Mouse (Mus musculus): ENCODE data around the gene Map3k7cl. TPM values are rescaled to one million over a fixed set of nuclear protein-coding genes. Genes with fewer than 3 reads are reported as not detected.

Map3k7cl gene
- polyA plus RNA-seq, 1 experiment, result not detected

DNA sequence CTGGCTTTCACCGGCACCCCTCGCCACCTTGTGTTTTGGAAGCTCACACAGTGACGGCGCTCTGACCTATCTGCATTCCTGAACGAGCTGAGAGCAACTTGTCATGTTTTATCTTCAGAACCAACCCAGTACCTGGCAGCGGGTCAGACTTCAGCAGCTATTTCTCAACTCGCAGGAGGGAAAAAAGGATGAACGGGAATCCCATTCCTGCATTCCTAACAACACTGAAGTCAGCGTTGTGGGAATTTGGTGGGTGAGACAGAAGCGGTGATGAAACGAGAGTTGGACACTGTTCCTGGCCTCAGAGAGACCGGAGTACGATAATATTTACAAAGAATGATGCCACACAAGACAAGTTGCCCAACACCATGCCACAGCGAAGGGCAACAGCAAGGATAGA is 58.3 kb downstream of the Map3k7cl start:
- no peak for TF ChIP-seq GATA1 (IDR thresholded peaks at IDR 0.05; ENCODE audit: low read length)

DNA sequence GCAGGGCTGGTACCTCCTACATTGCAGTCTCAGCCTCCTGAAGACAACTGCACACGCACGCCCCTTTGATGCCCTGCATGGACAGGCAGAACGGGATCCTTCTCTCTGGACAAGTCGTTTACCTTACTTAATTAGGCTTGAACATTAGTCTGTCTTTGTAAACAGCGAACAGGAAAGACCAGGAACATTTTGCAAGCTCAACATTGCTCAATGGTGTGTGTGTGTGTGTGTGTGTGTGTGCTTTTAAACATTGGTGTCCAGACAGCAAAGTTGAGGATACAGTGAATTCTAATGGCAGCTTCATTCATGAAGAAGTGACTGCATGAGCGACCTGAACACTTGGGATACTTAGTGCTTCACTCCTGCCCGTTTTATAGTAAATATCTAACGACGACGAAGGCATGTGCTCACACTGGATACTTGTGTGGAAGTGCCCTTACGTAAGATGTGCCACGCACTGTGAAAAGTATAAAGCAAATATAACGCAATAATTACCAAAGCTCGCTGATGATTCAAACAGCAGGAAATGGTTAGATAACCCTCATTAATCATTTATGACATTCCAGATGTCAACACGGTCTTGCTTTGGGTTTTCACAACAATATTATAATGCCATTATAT is 59.2 kb downstream of the Map3k7cl start:
- no peak for TF ChIP-seq GATA1 (IDR thresholded peaks at IDR 0.05; ENCODE audit: low read length)

DNA sequence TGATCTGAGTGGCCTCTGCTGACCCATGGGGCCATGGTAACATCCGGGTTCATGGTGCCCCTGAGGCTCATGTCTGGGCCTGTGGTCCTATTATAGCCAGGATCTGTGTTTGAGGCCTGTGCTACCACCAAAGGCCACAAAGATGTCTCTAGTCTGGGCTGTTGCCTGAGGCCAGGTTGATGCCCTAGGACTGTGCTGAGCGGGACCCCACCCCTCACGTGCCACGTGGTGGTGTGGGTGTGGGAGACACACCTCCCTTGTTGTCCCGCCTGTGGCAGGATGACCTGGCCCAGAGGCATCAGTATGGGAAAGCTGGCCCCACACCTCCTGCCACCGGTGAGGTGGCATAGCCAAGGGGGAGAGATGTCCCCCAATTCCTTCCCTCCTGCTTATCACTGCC is 64.2 kb downstream of the Map3k7cl start:
- TF ChIP-seq GATA1 (IDR thresholded peaks at IDR 0.05; ENCODE audit: low read length), result no peak

DNA sequence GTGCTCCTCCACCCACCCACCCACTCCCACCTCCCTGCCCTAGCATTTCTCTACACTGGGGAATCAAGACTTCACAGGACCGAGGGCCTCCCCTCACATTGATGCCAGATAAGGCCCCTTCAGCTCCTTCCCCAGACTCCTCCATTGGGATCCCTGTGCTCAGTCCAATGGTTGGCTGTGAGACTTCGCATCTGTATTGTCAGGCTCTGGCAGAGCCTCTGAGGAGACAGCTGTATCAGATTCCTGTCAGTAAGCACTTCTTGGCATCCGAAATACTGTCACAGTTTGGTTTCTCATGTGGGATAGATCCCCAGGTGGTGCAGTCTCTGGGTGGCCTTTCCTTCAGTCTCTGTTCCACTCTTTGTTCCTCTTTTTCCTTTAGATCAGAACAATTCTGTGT is 68.1 kb downstream of the Map3k7cl start:
- no peak for TF ChIP-seq GATA1 (IDR thresholded peaks at IDR 0.05; ENCODE audit: low read length)

GRCm38 (mm10) chr16:87623881-87624280 is 70.8 kb downstream of the Map3k7cl start:
- no peak for TF ChIP-seq GATA1 (IDR thresholded peaks at IDR 0.05; ENCODE audit: low read length)

GRCm38 (mm10) chr16:87624937-87625336 is 71.8 kb downstream of the Map3k7cl start:
- TF ChIP-seq GATA1 (IDR thresholded peaks at IDR 0.05; ENCODE audit: low read length), result no peak

DNA sequence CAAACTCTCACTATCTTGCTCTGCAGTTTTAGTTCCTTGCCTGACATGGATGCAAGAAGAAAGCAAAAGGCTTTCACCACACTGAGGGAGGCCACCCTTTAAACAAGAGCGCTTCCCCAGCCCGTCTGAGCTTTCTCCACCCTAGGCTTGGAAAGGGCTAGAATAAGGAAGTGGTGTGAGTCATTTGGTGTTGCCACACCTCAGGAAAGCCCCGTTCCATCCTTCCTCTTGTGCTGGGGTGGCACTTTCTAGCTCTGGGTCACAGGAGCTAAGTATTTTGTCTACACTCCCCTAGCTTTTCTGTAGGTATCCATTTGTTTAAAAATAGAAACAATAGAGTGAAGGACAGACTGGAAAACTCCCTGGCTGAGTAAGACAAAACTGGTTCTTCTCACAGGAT is 72.2 kb downstream of the Map3k7cl start:
- TF ChIP-seq GATA1 (IDR thresholded peaks at IDR 0.05; ENCODE audit: low read length), result no peak

DNA sequence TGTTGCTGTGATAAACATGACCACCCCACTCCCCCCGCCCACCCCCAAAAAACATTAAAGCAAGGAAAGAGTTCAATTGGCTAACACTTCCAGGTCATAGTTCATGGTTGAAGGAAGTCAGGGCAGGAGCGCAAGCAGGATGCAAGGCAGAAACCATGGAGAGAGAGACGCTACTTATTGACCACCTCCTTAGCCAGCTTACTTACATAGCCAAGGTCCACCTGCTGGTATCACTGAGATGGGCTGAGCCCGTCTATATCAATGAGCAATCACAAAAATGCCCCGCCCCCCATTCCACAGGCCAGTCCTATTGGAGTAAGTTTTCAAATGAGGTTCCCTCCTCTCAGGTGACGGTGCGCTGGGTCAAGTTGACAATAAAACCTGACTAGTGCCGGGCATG is 72.7 kb downstream of the Map3k7cl start:
- TF ChIP-seq GATA1 (IDR thresholded peaks at IDR 0.05; ENCODE audit: low read length), result no peak

DNA sequence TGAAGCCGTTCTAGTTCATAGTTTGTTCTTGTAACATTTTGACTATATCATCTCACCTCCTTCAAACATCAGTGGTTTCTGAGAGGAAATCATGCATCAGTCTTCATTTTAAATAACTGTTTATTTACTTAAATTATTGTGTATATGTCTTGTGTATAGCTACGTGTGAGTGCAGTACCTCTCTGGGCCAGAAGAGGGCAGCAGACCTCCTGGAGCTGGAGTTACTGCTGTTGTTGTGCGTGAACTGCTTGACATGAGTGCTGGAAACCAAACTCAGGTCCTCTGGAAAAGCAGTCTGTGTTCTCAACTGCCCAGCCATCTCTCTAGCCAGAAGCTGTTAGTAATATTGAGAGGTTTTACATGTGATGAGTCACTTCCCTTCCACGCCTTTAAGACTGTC is 73.6 kb downstream of the Map3k7cl start:
- TF ChIP-seq GATA1 (IDR thresholded peaks at IDR 0.05; ENCODE audit: low read length), result no peak

DNA sequence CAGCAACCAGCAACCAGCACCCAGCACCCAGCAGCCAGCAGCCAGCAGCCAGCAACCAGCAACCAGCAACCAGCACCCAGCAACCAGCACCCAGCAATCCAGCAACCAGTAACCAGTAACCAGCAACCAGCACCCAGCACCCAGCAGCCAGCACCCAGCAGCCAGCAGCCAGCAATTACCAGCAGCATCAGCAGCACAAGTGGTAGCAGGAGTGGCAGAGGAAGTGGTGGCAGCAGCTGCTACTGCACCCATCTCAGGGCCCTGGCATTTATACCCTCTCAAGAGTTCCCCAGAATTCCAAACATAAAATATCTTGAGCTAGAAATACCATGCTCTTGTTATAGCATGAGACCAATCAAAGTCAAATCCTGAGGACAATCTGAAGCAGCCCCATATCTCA is 81.6 kb downstream of the Map3k7cl start:
- TF ChIP-seq GATA1 (IDR thresholded peaks at IDR 0.05; ENCODE audit: low read length), result no peak

- TF ChIP-seq GATA1 (IDR thresholded peaks at IDR 0.05; ENCODE audit: low read length), result no peak
Measured at GRCm38 (mm10) chr16:87635213-87635755, 82.2 kb downstream of the Map3k7cl start.

DNA sequence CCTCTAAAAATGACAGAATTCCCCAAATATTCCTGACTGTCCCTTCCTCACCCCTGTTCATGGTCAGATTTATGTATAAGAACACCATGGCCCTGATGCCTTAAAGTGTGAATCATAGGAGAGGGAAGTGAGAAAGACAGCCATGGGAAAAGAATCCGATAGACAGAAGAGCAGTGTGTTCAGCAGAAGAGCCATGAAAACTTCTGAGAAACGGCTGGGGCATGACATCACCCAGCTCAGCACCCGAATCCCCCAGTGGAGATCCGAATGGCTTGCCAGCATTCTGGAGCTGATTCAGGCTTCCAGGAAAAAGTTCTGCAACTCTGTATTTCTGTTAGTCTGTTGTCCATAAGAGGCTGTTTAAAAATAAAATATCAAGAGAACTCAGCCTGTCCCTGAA is 82.7 kb downstream of the Map3k7cl start:
- TF ChIP-seq GATA1 (IDR thresholded peaks at IDR 0.05; ENCODE audit: low read length), result no peak

- no peak for TF ChIP-seq GATA1 (IDR thresholded peaks at IDR 0.05; ENCODE audit: low read length)
Measured at GRCm38 (mm10) chr16:87638098-87638497, 85.0 kb downstream of the Map3k7cl start.

GRCm38 (mm10) chr16:87642234-87642633 is 89.1 kb downstream of the Map3k7cl start:
- TF ChIP-seq GATA1 (IDR thresholded peaks at IDR 0.05; ENCODE audit: low read length), result no peak

DNA sequence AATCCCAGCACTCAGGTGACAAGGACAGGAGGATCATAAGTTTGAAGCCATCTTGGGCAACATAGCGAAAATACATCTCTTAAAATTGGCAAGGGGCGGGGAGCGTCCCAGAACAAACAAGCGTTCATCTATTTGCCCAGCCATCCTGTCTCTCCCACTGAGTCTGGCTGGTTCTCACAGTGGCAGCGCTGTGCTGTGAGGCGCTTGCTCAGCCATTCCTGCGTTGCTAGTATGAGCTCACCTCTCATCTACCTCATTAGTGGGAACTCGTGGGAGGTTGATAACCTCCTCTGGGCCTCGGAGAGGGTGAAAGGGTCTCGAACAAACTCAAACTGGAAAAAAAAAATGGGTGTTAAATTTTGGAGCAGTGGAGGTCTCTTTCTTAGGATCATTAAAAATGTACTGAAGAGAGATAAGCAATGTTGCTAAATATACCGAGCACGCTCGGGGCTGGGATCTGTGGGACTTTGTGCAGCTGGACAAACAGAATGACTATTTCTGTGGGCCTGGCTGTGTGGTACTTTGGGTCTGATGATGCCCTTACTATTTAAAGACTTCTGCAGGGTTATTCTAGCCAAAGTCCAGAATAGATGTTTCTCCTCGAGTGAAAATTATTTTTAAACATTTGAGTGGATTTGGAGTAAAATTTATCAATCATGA is 91.1 kb downstream of the Map3k7cl start:
- no peak for TF ChIP-seq GATA1 (IDR thresholded peaks at IDR 0.05; ENCODE audit: low read length)

Other genes starting within 250 kb of the Map3k7cl start
- gene N6amt1, start 199.1 kb upstream of the Map3k7cl start, polyA plus RNA-seq (2012), result 6.0 and 8.0 TPM in 2 replicates
- 2.4 and 3.5 TPM in 2 replicates for gene Ltn1, start 120.7 kb upstream of the Map3k7cl start, polyA plus RNA-seq (2012)
- 1.8 and 2.5 TPM in 2 replicates for gene Rwdd2b, start 112.8 kb upstream of the Map3k7cl start, polyA plus RNA-seq (2012)
- 19.0 and 24.3 TPM in 2 replicates for gene Usp16, start 98.6 kb upstream of the Map3k7cl start, polyA plus RNA-seq (2012)
- 93.4 and 133 TPM in 2 replicates for gene Cct8, start 57.5 kb upstream of the Map3k7cl start, polyA plus RNA-seq (2012)
- gene Bach1, start 145.6 kb downstream of the Map3k7cl start, polyA plus RNA-seq (2012), result 5.6 and 6.4 TPM in 2 replicates

Measured in G1E-ER4 (cell line).